Mouse (Mus musculus) CH12.LX (cell line): ENCODE measurements around the gene Cntfr.
"Not testable (repeated sequence)": the region's sequence is repeated elsewhere in the genome, so short reads cannot be mapped to it uniquely, and the experiment has no call there.

Experiments
- CTCF ChIP-seq, 2 experiments: IDR thresholded peaks in 1 of 2; conservative IDR thresholded peaks in 1 of 2; 2 replicates each; pipeline ENCODE4 v1.5.1; 2011 to 2012; ENCODE audit warnings: low read depth in 2 of 2, low read length in 2 of 2, improper control_type of control experiment in 1 of 2, inconsistent platforms in 1 of 2, mild to moderate bottlenecking in 1 of 2, moderate library complexity in 1 of 2
- ELF1 ChIP-seq: IDR thresholded peaks from 2 replicates; pipeline ENCODE4 v1.6.1; 2014; ENCODE audit warnings: low read depth, mild to moderate bottlenecking, inconsistent platforms, low read length, improper control_type of control experiment
- EP300 ChIP-seq: IDR thresholded peaks from 2 replicates; pipeline ENCODE4 v1.6.1; 2011; ENCODE audit warnings: low read length, improper control_type of control experiment
- HCFC1 ChIP-seq: IDR thresholded peaks from 2 replicates; pipeline ENCODE4 v1.6.1; 2012; ENCODE audit warnings: low read depth, mild to moderate bottlenecking, inconsistent platforms, low read length, improper control_type of control experiment
- POLR2A ChIP-seq: IDR thresholded peaks from 2 replicates; pipeline ENCODE4 v1.6.1; 2011; ENCODE audit warnings: low read depth, mild to moderate bottlenecking, improper control_type of control experiment, low read length

GRCm38 (mm10) chr4:41684131-41684930 lies 12.6 kb downstream of the Cntfr start:
- TF ChIP-seq POLR2A; CTCF (conservative IDR thresholded peaks at IDR 0.05 in 1 of 2, IDR thresholded peaks at IDR 0.05 in 1 of 2; ENCODE audit: low read depth in 2 of 2, low read length in 2 of 2); EP300; ELF1; HCFC1: not testable (repeated sequence)
